Mouse (Mus musculus) G1E-ER4 (cell line): Measurements from ENCODE around the gene Lin28b. TPM values are rescaled to one million over a fixed set of nuclear protein-coding genes. Genes with fewer than 3 reads are reported as not detected.

Experiments used
- GATA1 ChIP-seq: IDR thresholded peaks from one replicate; pipeline ENCODE4 v1.8.0; 2012; ENCODE audit warnings: low read length, inconsistent platforms
- polyA plus RNA-seq: library from polyadenylated mRNA; stranded (reverse); fragments of >175 nt; gene quantifications from 2 replicates; pipeline ENCODE4 v1.2.3, GENCODE M21; 2012

The Lin28b gene
- polyA plus RNA-seq, 1 experiment = 3.0 TPM

- TF ChIP-seq GATA1 = no peak
Measured at GRCm38 (mm10) chr10:45458637-45459036, 27.6 kb downstream of the Lin28b start.

DNA sequence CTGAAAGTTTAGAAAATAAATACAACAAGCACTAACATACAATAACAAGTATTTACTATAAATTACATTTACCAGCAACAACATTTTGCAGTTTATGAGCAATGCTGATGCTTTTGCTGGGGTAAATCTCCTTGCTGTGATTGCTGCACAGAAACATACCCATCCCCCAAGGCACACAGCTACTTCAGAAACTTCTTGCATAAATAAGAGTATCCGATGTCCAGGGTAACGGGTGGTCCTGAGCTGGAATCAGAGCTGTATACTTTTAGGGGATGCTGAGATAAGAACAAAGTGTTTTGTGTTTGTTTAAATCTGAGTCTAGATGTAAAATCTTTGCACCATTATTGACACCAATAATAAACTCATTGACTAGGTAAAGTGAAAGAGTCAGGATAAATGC lies 28.1 kb downstream of the Lin28b start:
- TF ChIP-seq GATA1 = no peak

- TF ChIP-seq GATA1 = no peak
Measured at GRCm38 (mm10) chr10:45446625-45447024, 39.6 kb downstream of the Lin28b start.

DNA sequence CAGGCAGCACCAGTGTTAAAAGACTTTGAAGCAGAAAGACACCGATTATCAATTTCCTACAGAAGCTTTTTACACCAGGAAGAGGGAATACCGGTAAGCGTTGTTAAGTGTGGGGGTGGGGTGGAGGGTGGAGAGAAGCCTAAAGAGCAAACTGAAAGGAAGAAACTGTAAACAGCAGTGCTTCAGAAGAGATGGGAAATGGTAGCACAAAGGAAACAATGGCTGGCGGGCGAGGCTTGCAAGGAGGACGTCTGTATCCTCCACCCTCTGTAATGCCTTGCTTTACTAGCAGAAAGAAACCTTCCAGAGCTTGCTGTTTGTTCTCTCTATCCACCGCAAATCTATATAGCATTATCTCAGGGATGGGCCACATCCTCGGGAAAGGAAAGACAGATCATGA lies 40.0 kb downstream of the Lin28b start:
- TF ChIP-seq GATA1 = no peak

GRCm38 (mm10) chr10:45422372-45422771 lies 63.8 kb downstream of the Lin28b start:
- no peak for TF ChIP-seq GATA1

GRCm38 (mm10) chr10:45412144-45412543 lies 74.1 kb downstream of the Lin28b start:
- TF ChIP-seq GATA1 = no peak

DNA sequence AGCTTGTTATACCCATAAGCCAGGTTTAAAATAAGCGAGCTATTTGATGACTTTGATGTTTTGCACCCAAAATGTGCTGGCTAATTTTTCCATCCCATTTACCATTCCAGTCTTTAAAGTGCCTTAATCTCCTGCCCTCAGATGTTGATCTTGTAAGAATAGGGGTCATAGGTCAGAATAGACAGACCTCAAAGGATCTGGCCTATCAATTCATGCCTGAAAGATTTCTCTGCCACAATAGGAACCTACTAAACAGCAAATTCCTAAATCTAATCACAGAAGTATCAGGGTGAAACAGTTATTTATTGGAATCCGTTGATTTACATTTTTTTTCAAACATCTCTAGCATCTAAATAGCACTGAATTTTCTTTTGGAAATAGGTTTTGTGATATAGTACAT lies 74.5 kb downstream of the Lin28b start:
- TF ChIP-seq GATA1 = no peak

DNA sequence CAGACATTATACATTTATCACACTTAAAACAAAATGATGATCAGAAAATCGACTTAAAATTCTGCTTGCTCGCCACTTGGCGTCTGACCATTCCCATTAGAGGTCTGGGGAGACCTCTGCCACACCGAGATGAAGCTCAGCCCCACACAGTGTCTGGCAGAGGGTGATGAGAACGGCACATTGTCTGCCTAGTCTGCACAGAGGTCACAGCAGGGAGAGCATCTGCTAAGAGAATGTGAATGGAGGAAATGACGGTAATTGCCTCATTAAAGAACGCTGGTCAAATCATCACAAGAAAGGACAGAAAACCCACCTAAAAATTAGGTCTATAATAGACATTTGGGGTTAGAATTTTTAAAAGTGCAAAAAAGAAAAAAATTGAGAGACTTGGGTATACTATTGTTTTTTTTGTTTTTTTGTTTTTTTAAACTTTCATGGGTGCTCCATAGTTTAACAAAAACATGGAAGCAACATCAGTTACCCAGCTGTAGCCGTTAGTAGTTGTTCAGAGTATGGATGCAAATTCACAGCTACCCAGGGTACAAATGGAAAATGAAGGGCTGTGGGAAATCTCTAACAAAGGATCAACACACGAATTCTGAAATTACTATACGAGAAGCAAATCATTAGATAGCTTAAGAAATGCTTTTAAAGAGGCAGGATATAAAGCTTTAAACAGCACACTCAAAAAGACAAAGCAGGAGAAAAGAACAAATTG lies 75.4 kb downstream of the Lin28b start:
- TF ChIP-seq GATA1 = no peak

GRCm38 (mm10) chr10:45399702-45400243 lies 86.4 kb downstream of the Lin28b start:
- no peak for TF ChIP-seq GATA1

GRCm38 (mm10) chr10:45398211-45398610 lies 88.0 kb downstream of the Lin28b start:
- TF ChIP-seq GATA1 = no peak

GRCm38 (mm10) chr10:45382637-45382958 lies 103.6 kb downstream of the Lin28b start:
- no peak for TF ChIP-seq GATA1

DNA sequence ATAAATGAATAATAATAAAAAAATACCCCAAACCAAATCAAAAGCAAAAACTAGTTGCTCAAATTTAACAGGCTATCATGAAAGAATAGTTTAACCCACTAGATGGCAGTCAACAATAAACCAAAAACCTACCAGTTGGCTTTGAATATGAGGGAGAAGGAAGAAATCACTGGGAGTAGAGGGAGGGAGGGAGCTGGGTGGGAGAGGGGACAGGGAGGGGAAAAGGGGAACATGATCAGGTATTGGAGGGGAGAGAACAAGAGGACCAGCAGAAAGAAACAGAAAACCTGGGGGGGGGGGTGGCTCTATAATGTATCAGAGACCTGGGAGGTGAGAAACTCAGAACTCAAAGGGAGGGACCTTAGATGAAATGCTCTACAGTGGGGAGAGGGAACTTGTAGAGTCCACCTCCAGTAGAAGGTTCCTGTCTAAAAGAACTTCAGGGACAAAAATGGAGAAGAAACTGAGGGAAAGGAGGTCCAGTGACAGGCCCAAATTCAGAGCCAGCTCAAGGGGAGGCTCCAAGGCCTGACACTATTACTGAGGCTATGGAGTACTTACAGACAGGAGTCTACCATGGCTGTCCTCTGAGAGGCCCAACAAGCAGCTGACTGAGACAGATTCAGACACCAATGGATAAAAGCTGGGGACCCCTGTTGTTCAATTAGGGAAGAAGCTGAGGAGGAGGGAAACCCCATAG lies 104.1 kb downstream of the Lin28b start:
- TF ChIP-seq GATA1 = no peak

DNA sequence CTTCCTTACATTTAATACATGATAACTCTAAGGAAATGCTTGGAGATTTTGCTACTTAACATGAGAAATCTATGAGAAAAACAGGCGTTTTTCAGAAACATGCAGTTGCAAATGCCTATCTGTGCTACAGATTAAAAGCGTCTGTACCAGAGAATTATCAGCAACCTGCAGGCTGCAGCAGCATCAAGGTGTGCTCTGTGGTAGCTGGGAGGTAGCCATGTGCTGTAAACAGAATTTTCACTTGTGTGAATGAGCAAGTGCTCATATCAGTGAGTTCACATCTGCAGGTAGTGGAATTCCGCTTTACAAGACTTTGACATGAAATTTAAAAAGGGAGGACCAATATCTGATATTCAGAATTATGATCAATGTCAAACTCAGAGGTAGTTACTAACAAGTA lies 107.9 kb downstream of the Lin28b start:
- TF ChIP-seq GATA1 = no peak

DNA sequence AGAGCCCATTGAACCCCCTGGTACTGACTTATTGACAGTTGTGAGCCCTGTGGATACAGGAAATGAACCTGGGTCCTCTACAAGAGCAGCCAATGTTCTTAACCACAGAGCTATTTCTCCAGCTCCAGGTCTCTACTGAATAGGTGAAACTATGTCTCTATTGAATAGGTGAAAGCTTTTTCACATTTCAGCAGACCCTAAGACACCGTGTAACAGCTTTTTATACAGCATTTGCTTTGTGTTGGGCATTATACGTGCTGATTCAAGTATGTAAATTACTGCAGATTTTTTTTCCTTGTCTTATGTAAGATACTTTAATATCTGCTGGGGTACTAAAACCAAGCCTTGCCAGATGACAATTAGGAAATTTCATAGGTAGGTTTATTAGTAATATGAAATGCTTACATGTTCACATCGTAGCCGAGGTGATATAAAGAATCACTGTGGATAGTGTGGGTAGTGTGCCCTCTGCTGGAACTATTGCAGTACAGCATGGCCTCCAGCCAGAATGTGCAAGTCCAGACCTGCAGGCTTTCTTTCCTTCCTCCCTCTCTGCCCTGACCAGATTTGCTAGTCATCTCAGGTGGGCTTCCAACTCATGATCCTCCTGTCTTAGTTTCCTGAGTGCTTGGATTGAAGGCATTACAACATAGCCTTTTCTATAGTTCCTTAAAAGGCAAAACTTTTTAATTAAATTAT lies 113.1 kb downstream of the Lin28b start:
- TF ChIP-seq GATA1 = no peak

GRCm38 (mm10) chr10:45370545-45370944 lies 115.7 kb downstream of the Lin28b start:
- TF ChIP-seq GATA1 = no peak

GRCm38 (mm10) chr10:45369639-45370038 lies 116.6 kb downstream of the Lin28b start:
- TF ChIP-seq GATA1 = no peak
